Mouse (Mus musculus) liver, postnatal 0 days (tissue): Measurements from ENCODE around the gene Gm28047.

Experiments
- CTCF ChIP-seq: sonication (generic); IDR thresholded peaks from 2 replicates; pipeline ENCODE4 v1.5.1; 2016; ENCODE audit warnings: antibody characterized with exemption, low read depth
- EP300 ChIP-seq: IDR thresholded peaks from 2 replicates; pipeline ENCODE4 v1.6.1; 2016; ENCODE audit warnings: antibody characterized with exemption, low read depth, mild to moderate bottlenecking

DNA sequence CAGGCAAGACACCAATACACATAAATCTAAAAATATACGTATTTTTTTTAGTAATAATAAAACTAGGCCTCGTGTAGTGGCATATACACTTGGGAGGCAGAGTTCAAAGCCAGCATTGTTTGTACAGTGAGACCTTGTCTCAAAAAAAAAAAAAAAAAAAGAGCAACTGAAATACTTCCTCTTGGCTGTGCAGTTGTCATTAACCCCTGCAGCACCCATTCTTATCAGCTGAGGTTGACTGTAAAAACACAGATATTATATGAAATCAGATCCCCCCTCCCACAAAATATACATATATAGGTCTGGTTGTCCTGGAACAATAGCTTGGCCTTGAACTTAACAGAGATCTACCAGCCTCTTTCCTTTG lies 118.4 kb downstream of the Gm28047 start:
- TF ChIP-seq CTCF (no peak), EP300 (no peak)
